Mouse (Mus musculus) embryonic fibroblast, embryonic 13.5 days (primary cell): ENCODE results near the gene Irf8. TPM values are rescaled to one million over a fixed set of nuclear protein-coding genes. Genes with fewer than 3 reads are reported as not detected.

Source experiments
- H3K27ac ChIP-seq: 2 replicates; pipeline ENCODE4 v1.5.1; 2012; ENCODE audit warnings: low read length, control low read depth, inconsistent platforms; ENCODE audit not compliant: insufficient read depth
- H3K4me1 ChIP-seq: 2 replicates; pipeline ENCODE4 v1.6.1; 2011; ENCODE audit warnings: low read length; ENCODE audit not compliant: control insufficient read depth, insufficient read depth
- H3K4me3 ChIP-seq: 2 replicates; pipeline ENCODE4 v1.5.1; 2011; ENCODE audit warnings: mild to moderate bottlenecking, control low read depth, low read length; ENCODE audit not compliant: insufficient read depth
- CTCF ChIP-seq: IDR thresholded peaks from 2 replicates; pipeline ENCODE4 v1.5.1; 2011; ENCODE audit warnings: mild to moderate bottlenecking, control low read depth, low read length, moderate library complexity, borderline replicate concordance; ENCODE audit not compliant: insufficient read depth
- POLR2A ChIP-seq: IDR thresholded peaks from 2 replicates; pipeline ENCODE4 v1.6.1; 2011; ENCODE audit warnings: low read depth, mild to moderate bottlenecking, control low read depth, low read length, moderate library complexity
- polyA plus RNA-seq: library from polyadenylated mRNA; stranded (reverse); fragments of >200 nt; gene quantifications from 2 replicates; pipeline ENCODE4 v1.2.4, GENCODE M21; 2011; ENCODE audit warnings: low read depth; ENCODE audit not compliant: missing spikeins, insufficient read length

Gene Irf8
- polyA plus RNA-seq, 1 experiment = 0.39 TPM

GRCm38 (mm10) chr8:120763267-120763666, 27.1 kb downstream of the Irf8 start:
- Histone ChIP-seq H3K4me1 (no peaks in the 10 kb centered on the region), H3K4me3 (no peak overlapping the region), H3K27ac (no peak overlapping the region)
- TF ChIP-seq CTCF (no peak), POLR2A (no peak)

DNA sequence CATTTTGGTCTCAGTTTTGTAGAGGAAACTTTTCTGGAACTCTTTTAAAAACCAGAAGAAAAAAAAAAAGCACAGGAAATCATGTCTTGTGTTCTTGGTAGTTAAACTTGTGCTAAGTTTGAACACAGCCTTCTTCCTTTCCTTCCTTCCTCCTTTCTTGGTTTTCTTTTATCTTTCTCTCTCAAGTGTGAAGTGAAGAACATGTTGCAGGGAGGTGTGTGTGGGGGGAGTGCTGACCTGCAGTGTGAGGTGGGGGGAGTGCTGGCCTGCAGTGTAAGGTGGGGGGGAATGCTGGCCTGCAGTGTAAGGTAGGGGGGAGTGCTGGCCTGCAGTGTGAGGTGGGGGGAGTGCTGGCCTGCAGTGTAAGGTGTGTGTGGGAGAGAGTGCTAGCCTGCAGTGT, 28.5 kb downstream of the Irf8 start:
- no peak overlapping the region for H3K27ac ChIP-seq
- no peak overlapping the region for H3K4me3 ChIP-seq
- H3K4me1 ChIP-seq = no peaks in the 10 kb centered on the region
- TF ChIP-seq CTCF (no peak), POLR2A (no peak)

- no peak for TF ChIP-seq CTCF
- TF ChIP-seq POLR2A = no peak
- Histone ChIP-seq H3K27ac (no peak overlapping the region), H3K4me3 (no peak overlapping the region), H3K4me1 (no peaks in the 10 kb centered on the region)
These were observed 30.5 kb downstream of the Irf8 start for GRCm38 (mm10) chr8:120766622-120767021.

- Histone ChIP-seq H3K4me3 (no peak overlapping the region), H3K4me1 (no peaks in the 10 kb centered on the region)
- no peak for TF ChIP-seq CTCF
- TF ChIP-seq POLR2A = no peak
These were observed 32.5 kb downstream of the Irf8 start for GRCm38 (mm10) chr8:120768454-120769218.

GRCm38 (mm10) chr8:120777184-120777583, 41.0 kb downstream of the Irf8 start:
- no peak overlapping the region for H3K4me3 ChIP-seq
- H3K4me1 ChIP-seq = no peaks in the 10 kb centered on the region
- no peak for TF ChIP-seq POLR2A
- TF ChIP-seq CTCF = no peak
- no peak overlapping the region for H3K27ac ChIP-seq

More at GRCm38 (mm10) chr8:120768454-120769218, 32.5 kb downstream of the Irf8 start:
- no peak overlapping the region for H3K27ac ChIP-seq

- H3K4me3 ChIP-seq = no peak overlapping the region
These were observed 41.6 kb downstream of the Irf8 start for GRCm38 (mm10) chr8:120777732-120778131.

DNA sequence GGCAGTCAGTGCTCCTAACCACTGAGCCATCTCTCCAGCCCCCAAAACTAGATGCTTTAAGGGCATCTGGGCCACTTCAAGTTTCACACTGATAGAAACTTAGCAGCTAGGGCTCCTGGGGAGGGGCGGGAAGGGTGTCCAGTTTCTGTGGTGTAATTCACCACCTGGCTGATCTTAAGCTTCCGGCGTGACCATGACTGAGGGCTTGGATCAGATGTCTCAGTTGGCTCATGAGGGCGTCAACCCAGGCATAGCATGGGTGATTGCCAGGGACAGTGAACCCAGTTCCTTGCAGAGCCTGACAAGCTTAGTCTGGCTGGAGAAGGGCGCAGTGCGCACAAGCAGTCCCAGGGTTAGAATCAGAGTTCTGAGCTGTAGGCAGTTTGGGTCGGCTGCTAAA, 42.9 kb downstream of the Irf8 start:
- Histone ChIP-seq H3K27ac (no peak overlapping the region), H3K4me1 (no peaks in the 10 kb centered on the region), H3K4me3 (no peak overlapping the region)
- no peak for TF ChIP-seq POLR2A
- no peak for TF ChIP-seq CTCF

More at GRCm38 (mm10) chr8:120777732-120778131, 41.6 kb downstream of the Irf8 start:
- Histone ChIP-seq H3K4me1 (no peaks in the 10 kb centered on the region), H3K27ac (no peak overlapping the region)
- TF ChIP-seq POLR2A (no peak), CTCF (no peak)

DNA sequence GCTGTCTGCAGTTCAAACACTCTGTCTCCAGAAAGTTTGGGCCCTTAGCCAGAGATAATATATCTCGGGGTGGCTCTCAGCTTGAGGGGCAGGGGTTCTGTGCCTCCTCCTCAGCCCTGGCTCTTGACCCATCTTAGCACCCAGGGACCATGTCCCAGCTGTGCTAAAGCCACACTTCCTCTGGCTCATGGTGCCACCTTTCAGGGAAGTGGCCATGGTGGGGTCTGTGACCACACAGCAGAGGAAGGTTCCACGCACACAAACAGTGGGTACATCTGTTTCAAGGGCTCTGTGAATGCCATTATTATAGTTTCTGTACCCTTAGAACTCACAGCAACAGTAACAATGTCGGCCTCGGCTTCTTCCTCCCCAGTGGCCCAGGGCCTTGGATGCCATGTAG, 47.6 kb downstream of the Irf8 start:
- H3K4me1 ChIP-seq = no peaks in the 10 kb centered on the region
- H3K4me3 ChIP-seq = no peak overlapping the region
- TF ChIP-seq POLR2A (no peak), CTCF (no peak)
- no peak overlapping the region for H3K27ac ChIP-seq

GRCm38 (mm10) chr8:120786753-120787152, 50.6 kb downstream of the Irf8 start:
- H3K4me3 ChIP-seq = no peak overlapping the region
- no peak for TF ChIP-seq POLR2A
- no peak for TF ChIP-seq CTCF

GRCm38 (mm10) chr8:120787631-120788030, 51.5 kb downstream of the Irf8 start:
- H3K27ac ChIP-seq = no peak overlapping the region
- H3K4me3 ChIP-seq = no peak overlapping the region
- no peak for TF ChIP-seq POLR2A
- TF ChIP-seq CTCF = no peak
- H3K4me1 ChIP-seq = no peaks in the 10 kb centered on the region

More at GRCm38 (mm10) chr8:120786753-120787152, 50.6 kb downstream of the Irf8 start:
- no peaks in the 10 kb centered on the region for H3K4me1 ChIP-seq
- no peak overlapping the region for H3K27ac ChIP-seq
